Mouse (Mus musculus): Measurements from ENCODE around the gene Gm5796. TPM values are rescaled to one million over a fixed set of nuclear protein-coding genes. Genes with fewer than 3 reads are reported as not detected.
"Not testable (repeated sequence)": the region's sequence is repeated elsewhere in the genome, so short reads cannot be mapped to it uniquely, and the experiment has no call there.

Gm5796 gene
- not detected in 2 replicates for total RNA-seq (2014; fragmentation: Nextera tagmentation)
- not detected in 2 replicates for total RNA-seq (2017)

DNA sequence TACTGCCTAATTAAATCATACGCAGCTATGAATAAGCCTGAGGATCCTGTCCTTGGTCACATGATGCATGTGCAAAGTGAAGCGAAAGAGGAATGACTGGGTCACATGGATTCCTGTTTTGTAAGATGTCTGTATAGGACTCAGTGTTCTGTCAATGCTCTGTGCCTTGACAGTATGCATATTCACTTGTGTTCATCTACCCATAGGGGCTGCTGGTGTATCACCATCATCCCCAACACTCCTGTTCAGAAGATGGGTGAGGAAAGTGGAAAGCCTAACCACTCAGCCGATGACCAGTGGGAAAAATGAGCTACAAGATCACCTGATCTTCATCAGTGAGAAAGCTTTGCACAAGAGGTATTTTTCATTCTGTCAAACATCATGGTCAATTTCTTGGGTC is at the start of gene Gm5796:
Gene Gm5796, plus strand, starts transcription at position 301 of the 400 bp plus-strand sequence.
- not testable (repeated sequence) for ATAC-seq (replicated peaks; ENCODE audit: poor library complexity, severe bottlenecking)

DNA sequence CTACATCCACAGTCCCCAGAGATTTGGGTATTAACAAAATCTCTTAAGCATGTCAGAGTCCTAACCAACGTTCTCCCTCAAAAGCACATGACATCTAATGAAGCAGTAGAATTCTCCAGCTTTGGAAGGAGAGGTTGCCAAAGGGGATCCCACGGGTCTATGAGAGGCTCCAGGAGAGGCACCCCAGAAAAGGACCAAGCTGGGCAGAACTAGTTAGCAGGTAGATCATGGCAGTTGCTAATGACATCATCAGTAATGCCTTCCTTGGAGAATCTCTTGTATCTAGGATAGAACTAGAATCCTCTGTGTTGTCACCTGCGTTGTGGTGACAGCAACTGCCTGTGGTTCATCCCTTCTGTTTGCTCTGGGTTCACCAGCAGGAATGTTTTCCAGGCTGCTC is 25.6 kb upstream of the Gm5796 start, which contains the start of gene Gm3099:
Gene Gm3099, plus strand, starts transcription at position 301 of the 400 bp plus-strand sequence.
- not testable (repeated sequence) for ATAC-seq (replicated peaks; ENCODE audit: poor library complexity, severe bottlenecking)

DNA sequence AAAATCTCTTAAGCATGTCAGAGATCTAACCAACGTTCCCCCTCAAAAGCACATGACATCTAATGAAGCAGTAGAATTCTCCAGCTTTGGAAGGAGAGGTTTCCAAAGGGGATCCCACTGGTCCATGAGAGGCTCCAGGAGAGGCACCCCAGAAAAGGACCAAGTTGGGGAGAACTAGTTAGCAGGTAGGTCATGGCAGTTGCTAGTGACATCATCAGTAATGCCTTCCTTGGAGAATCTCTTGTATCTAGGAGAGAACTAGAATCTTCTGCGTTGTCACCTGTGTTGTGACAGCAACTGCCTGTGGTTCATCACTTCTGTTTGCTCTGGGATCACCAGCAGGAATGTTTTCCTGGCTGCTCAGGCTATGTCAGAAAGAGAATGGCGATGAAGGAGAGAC is 60.1 kb downstream of the Gm5796 start, which contains the start of gene Gm3115:
Gene Gm3115, plus strand, starts transcription at position 301 of the 400 bp plus-strand sequence.
- not testable (repeated sequence) for ATAC-seq (replicated peaks; ENCODE audit: poor library complexity, severe bottlenecking)

Other genes with a start within 250 kb of the Gm5796 start
- gene Gm3002, start 213.9 kb upstream of the Gm5796 start, total RNA-seq (2014; fragmentation: Nextera tagmentation) = not detected in 2 replicates
- gene Gm3002, start 213.9 kb upstream of the Gm5796 start, total RNA-seq (2017) = not detected in 2 replicates
- not detected in 2 replicates for gene Gm3033, start 177.7 kb upstream of the Gm5796 start, total RNA-seq (2014; fragmentation: Nextera tagmentation)
- not detected in 2 replicates for gene Gm3033, start 177.7 kb upstream of the Gm5796 start, total RNA-seq (2017)
- gene Gm2916, start 139.8 kb upstream of the Gm5796 start, total RNA-seq (2014; fragmentation: Nextera tagmentation) = not detected in 2 replicates
- gene Gm2916, start 139.8 kb upstream of the Gm5796 start, total RNA-seq (2017) = not detected in 2 replicates
- not detected in 2 replicates for gene Gm3029, start 92.2 kb upstream of the Gm5796 start, total RNA-seq (2014; fragmentation: Nextera tagmentation)
- gene Gm3029, start 92.2 kb upstream of the Gm5796 start, total RNA-seq (2017) = not detected in 2 replicates
- gene Gm3095, start 60.4 kb upstream of the Gm5796 start, total RNA-seq (2014; fragmentation: Nextera tagmentation) = not detected in 2 replicates
- gene Gm3095, start 60.4 kb upstream of the Gm5796 start, total RNA-seq (2017) = not detected in 2 replicates
- gene Gm3099, start 25.5 kb upstream of the Gm5796 start, total RNA-seq (2014; fragmentation: Nextera tagmentation) = not detected in 2 replicates
- not detected in 2 replicates for gene Gm3099, start 25.5 kb upstream of the Gm5796 start, total RNA-seq (2017)
- not detected in 2 replicates for gene Gm3115, start 60.2 kb downstream of the Gm5796 start, total RNA-seq (2014; fragmentation: Nextera tagmentation)
- not detected in 2 replicates for gene Gm3115, start 60.2 kb downstream of the Gm5796 start, total RNA-seq (2017)
- gene Gm8108, start 86.6 kb downstream of the Gm5796 start, total RNA-seq (2014; fragmentation: Nextera tagmentation) = not detected in 2 replicates
- gene Gm8108, start 86.6 kb downstream of the Gm5796 start, total RNA-seq (2017) = not detected in 2 replicates
- gene Gm3127, start 141.1 kb downstream of the Gm5796 start, total RNA-seq (2014; fragmentation: Nextera tagmentation) = not detected in 2 replicates
- not detected in 2 replicates for gene Gm3127, start 141.1 kb downstream of the Gm5796 start, total RNA-seq (2017)
- gene Gm2974, start 158.6 kb downstream of the Gm5796 start, total RNA-seq (2014; fragmentation: Nextera tagmentation) = 4.8 TPM in 1 of 2 replicates, not detected in the other
- gene Gm2974, start 158.6 kb downstream of the Gm5796 start, total RNA-seq (2017) = not detected in 2 replicates
- gene Gm3138, start 225.7 kb downstream of the Gm5796 start, total RNA-seq (2014; fragmentation: Nextera tagmentation) = not detected in 2 replicates
- gene Gm3138, start 225.7 kb downstream of the Gm5796 start, total RNA-seq (2017) = not detected in 2 replicates

Data from granulocyte monocyte progenitor cell, adult 5-6 weeks (primary cell).